Mouse (Mus musculus) stomach, embryonic 14.5 days (tissue): ENCODE results near the gene Acsl3. TPM values are rescaled to one million over a fixed set of nuclear protein-coding genes. Genes with fewer than 3 reads are reported as not detected.

Experiments used
- ATAC-seq: fragments of 200-750 bp; cut with Nextera tagmentation; 2 replicates; pipeline ENCODE4 v1.8.0; 2017; ENCODE audit warnings: low read depth, moderate TSS enrichment; ENCODE audit not compliant: insufficient number of reproducible peaks, insufficient read depth, low FRiP score
- H3K27ac ChIP-seq: fragments of 300-500 bp; sonication (generic); 2 replicates; pipeline ENCODE4 v1.5.1; 2014; ENCODE audit warnings: mild to moderate bottlenecking, low read length, moderate library complexity, mixed read lengths
- H3K27me3 ChIP-seq: fragments of 300-500 bp; sonication (generic); 2 replicates; pipeline ENCODE4 v1.6.1; 2014; ENCODE audit warnings: low read length, control low read depth, mixed read lengths; ENCODE audit not compliant: control insufficient read depth, insufficient read depth
- H3K36me3 ChIP-seq: fragments of 300-500 bp; sonication (generic); 2 replicates; pipeline ENCODE4 v1.6.1; 2014; ENCODE audit warnings: mild to moderate bottlenecking, control low read depth, low read length, moderate library complexity, mixed read lengths; ENCODE audit not compliant: control insufficient read depth, insufficient read depth
- H3K4me1 ChIP-seq: fragments of 300-500 bp; sonication (generic); 2 replicates; pipeline ENCODE4 v1.6.1; 2014; ENCODE audit warnings: low read length, control low read depth, mixed read lengths; ENCODE audit not compliant: control insufficient read depth, insufficient read depth
- H3K4me2 ChIP-seq: fragments of 300-500 bp; sonication (generic); replicated peaks from 2 replicates; pipeline ENCODE4 v1.6.1; 2014; ENCODE audit warnings: low read depth, low read length, control low read depth
- H3K4me3 ChIP-seq: fragments of 300-500 bp; sonication (generic); 2 replicates; pipeline ENCODE4 v1.5.1; 2014; ENCODE audit warnings: low read depth, low read length, control low read depth
- H3K9ac ChIP-seq: fragments of 300-500 bp; sonication (generic); replicated peaks from 2 replicates; pipeline ENCODE4 v1.6.1; 2014; ENCODE audit warnings: low read depth, mild to moderate bottlenecking, control low read depth, low read length, moderate library complexity, mixed read lengths
- H3K9me3 ChIP-seq: fragments of 300-500 bp; sonication (generic); 2 replicates; pipeline ENCODE4 v1.6.1; 2016; ENCODE audit warnings: low read depth, low read length, control low read depth; ENCODE audit not compliant: control insufficient read depth
- WGBS: fragments of 180-500 bp; shearing (Covaris S2); extraction: QIAGEN DNeasy Blood & Tissue Kit; methylation state at CpG from one replicate; pipeline ENCODE4 v1.1.7; 2014; 5-methylcytosine and 5-hydroxymethylcytosine counted together
- polyA plus RNA-seq: library from polyadenylated mRNA; unstranded; fragments of >200 nt; fragmentation: Nextera tagmentation; extraction: Ambion mirVana; gene quantifications from 2 replicates; pipeline ENCODE4 v1.2.1, GENCODE M21; 2014

The Acsl3 gene
- polyA plus RNA-seq, 1 experiment from 2014 or later, result 80.6 TPM

- no peak for ATAC-seq
- Histone ChIP-seq H3K36me3 (no peaks in the 10 kb centered on the region), H3K9me3 (no peaks in the 10 kb centered on the region), H3K27ac (0 out of 2 replicates have a peak overlapping the region, but pooled peaks have one; percentile 36), H3K4me3 (no peak overlapping the region), H3K4me1 (no peaks in the 10 kb centered on the region), H3K27me3 (no peaks in the 10 kb centered on the region), H3K4me2 (no peak overlapping the region), H3K9ac (no peak overlapping the region)
- 55% methylated on average over 2 of the region's 2 CpGs for WGBS
Observed at GRCm38 (mm10) chr1:78642197-78642596, 15.4 kb upstream of the Acsl3 start.

- 38% methylated on average over 8 of the region's 8 CpGs for WGBS
- no peak overlapping the region for H3K27ac ChIP-seq
- H3K4me1 ChIP-seq, result no peaks in the 10 kb centered on the region
- no peak overlapping the region for H3K4me2 ChIP-seq
- H3K27me3 ChIP-seq, result no peaks in the 10 kb centered on the region
- no peak overlapping the region for H3K9ac ChIP-seq
- no peak overlapping the region for H3K4me3 ChIP-seq
- H3K9me3 ChIP-seq, result no peaks in the 10 kb centered on the region
- H3K36me3 ChIP-seq, result no peaks in the 10 kb centered on the region
- no peak for ATAC-seq
Observed at GRCm38 (mm10) chr1:78647317-78647885, 10.2 kb upstream of the Acsl3 start.

GRCm38 (mm10) chr1:78649269-78650061 lies 8.2 kb upstream of the Acsl3 start:
- Histone ChIP-seq H3K4me2 (no peak overlapping the region), H3K9me3 (no peaks in the 10 kb centered on the region), H3K9ac (no peak overlapping the region), H3K27ac (no peak overlapping the region), H3K36me3 (no peaks in the 10 kb centered on the region), H3K27me3 (no peaks in the 10 kb centered on the region), H3K4me1 (no peaks in the 10 kb centered on the region), H3K4me3 (no peak overlapping the region)
- WGBS, result 49% methylated on average over 6 of the region's 6 CpGs
- ATAC-seq, result 0 out of 2 replicates have a peak, but pooled peaks have one; percentile 49

- Histone ChIP-seq H3K9me3 (no peaks in the 10 kb centered on the region), H3K9ac (no peak overlapping the region), H3K4me1 (peaks cover 20% of the 10 kb centered on the region), H3K27ac (peak overlapping the region; percentile 33; the same call in 1 of the 2 replicates), H3K4me3 (no peak overlapping the region), H3K4me2 (no peak overlapping the region), H3K36me3 (no peaks in the 10 kb centered on the region), H3K27me3 (no peaks in the 10 kb centered on the region)
- no peak for ATAC-seq
- WGBS, result 14% methylated on average over 2 of the region's 2 CpGs
Observed at GRCm38 (mm10) chr1:78656472-78656871, 1.2 kb upstream of the Acsl3 start.

- ATAC-seq, result no peak
- Histone ChIP-seq H3K36me3 (no peaks in the 10 kb centered on the region), H3K27me3 (no peaks in the 10 kb centered on the region), H3K4me1 (peaks cover 20% of the 10 kb centered on the region), H3K9me3 (no peaks in the 10 kb centered on the region), H3K4me3 (peak overlapping the region; percentile 96), H3K27ac (peak overlapping the region; percentile 82), H3K9ac (peak overlapping the region; percentile 33; the same call in 1 of the 2 replicates), H3K4me2 (peak overlapping the region; percentile 57)
- WGBS, result 26% methylated on average over 22 of the region's 22 CpGs
Observed at GRCm38 (mm10) chr1:78657021-78657629, 500 bp upstream of the Acsl3 start.

GRCm38 (mm10) chr1:78658441-78659269 lies 1.0 kb downstream of the Acsl3 start:
- no peaks in the 10 kb centered on the region for H3K9me3 ChIP-seq
- 2% methylated on average over 20 of the region's 20 CpGs for WGBS
- no peaks in the 10 kb centered on the region for H3K36me3 ChIP-seq
- H3K9ac ChIP-seq, result peak overlapping the region; percentile 92
- H3K4me1 ChIP-seq, result peaks cover 20% of the 10 kb centered on the region
- H3K4me3 ChIP-seq, result peak overlapping the region; percentile 96
- peak overlapping the region; percentile 57 for H3K4me2 ChIP-seq
- no peaks in the 10 kb centered on the region for H3K27me3 ChIP-seq
- H3K27ac ChIP-seq, result peak overlapping the region; percentile 92
- no peak for ATAC-seq

- peak overlapping the region; percentile 57 for H3K4me2 ChIP-seq
- H3K9ac ChIP-seq, result peak overlapping the region; percentile 92; the same call in 1 of the 2 replicates
Observed at GRCm38 (mm10) chr1:78659270-78659823, 1.7 kb downstream of the Acsl3 start.

GRCm38 (mm10) chr1:78664326-78664725 lies 6.7 kb downstream of the Acsl3 start:
- Histone ChIP-seq H3K36me3 (peaks cover 27% of the 10 kb centered on the region), H3K27ac (no peak overlapping the region), H3K4me3 (no peak overlapping the region), H3K9me3 (no peaks in the 10 kb centered on the region), H3K4me2 (no peak overlapping the region), H3K9ac (no peak overlapping the region), H3K27me3 (no peaks in the 10 kb centered on the region), H3K4me1 (peaks cover 12% of the 10 kb centered on the region)
- 67% methylated on average over 4 of the region's 4 CpGs for WGBS
- no peak for ATAC-seq

More at GRCm38 (mm10) chr1:78659270-78659823, 1.7 kb downstream of the Acsl3 start:
- Histone ChIP-seq H3K27ac (no peak overlapping the region), H3K36me3 (peaks cover 1% of the 10 kb centered on the region; the same call in 1 of the 2 replicates), H3K4me1 (peaks cover 20% of the 10 kb centered on the region), H3K27me3 (no peaks in the 10 kb centered on the region), H3K9me3 (no peaks in the 10 kb centered on the region), H3K4me3 (peak overlapping the region; percentile 96)
- ATAC-seq, result no peak
- WGBS, result 41% methylated on average over 4 of the region's 4 CpGs
